Comparison of ENCODE assay signal across 20 mouse cellular contexts in genomic region chr1:80720146-80720545, GRCm38 (mm10). TPM values are rescaled to one million over a fixed set of nuclear protein-coding genes. Genes with fewer than 3 reads are reported as not detected.
DNase-seq lines count a peak whose midpoint lies in the region; ATAC-seq and TF ChIP-seq lines count a peak whose summit lies in the region.
"Had no signal": no experiment of that assay in that cellular context is flagged by ENCODE, and none has a peak within 500 bp of the region (broad histone marks: within the 10 kb centered on the region; RNA-seq: fewer than 3 reads in every experiment).

No protein-coding gene starts in this region.

- DNase-seq in forebrain, postnatal 0 days = peak; percentile 40
- no peak for DNase-seq in heart, embryonic 10.5 days (ENCODE audit: low spot score)
- DNase-seq in brain, adult 2 months (ENCODE audit: low read depth, low spot score) = peak; percentile 49
- no peak for DNase-seq in B cell, adult 2 months
- DNase-seq: adrenal gland, adult 2 months; adrenal gland, postnatal 14 days; cerebellum, adult 18-20 months; cerebellum, adult 9-10 months; gastrocnemius, adult 2 months; gastrocnemius, postnatal 14 days; heart, postnatal 4 days; kidney, adult 18-20 months; kidney, adult 9 months had no signal

- no peak overlapping the region for H3K9ac ChIP-seq in forebrain, postnatal 0 days
- no peak overlapping the region for H3K9ac ChIP-seq in forebrain, embryonic 13.5 days
- H3K9ac ChIP-seq in heart, embryonic 15.5 days = no peak overlapping the region
- H3K9ac ChIP-seq: heart, embryonic 12.5 days; hindbrain, embryonic 14.5 days had no signal

- peaks cover 3% of the 10 kb centered on the region; the same call in 1 of the 2 replicates for H3K27me3 ChIP-seq in forebrain, postnatal 0 days (ENCODE audit: insufficient read depth, low read length)
- no peaks in the 10 kb centered on the region for H3K27me3 ChIP-seq in forebrain, embryonic 13.5 days
- H3K27me3 ChIP-seq in heart, embryonic 15.5 days = no peaks in the 10 kb centered on the region
- no peaks in the 10 kb centered on the region for H3K27me3 ChIP-seq in heart, embryonic 10.5 days (ENCODE audit: insufficient read depth, poor library complexity, severe bottlenecking)
- H3K27me3 ChIP-seq: heart, embryonic 12.5 days had no signal

- no peaks in the 10 kb centered on the region for H3K9me3 ChIP-seq in forebrain, postnatal 0 days (ENCODE audit: low read length)
- no peaks in the 10 kb centered on the region for H3K9me3 ChIP-seq in forebrain, embryonic 13.5 days (replicated peaks)
- H3K9me3 ChIP-seq in heart, embryonic 15.5 days (replicated peaks) = no peaks in the 10 kb centered on the region
- no peaks in the 10 kb centered on the region for H3K9me3 ChIP-seq in heart, embryonic 10.5 days
- H3K9me3 ChIP-seq: heart, embryonic 12.5 days had no signal

- H3K36me3 ChIP-seq in forebrain, postnatal 0 days (ENCODE audit: insufficient read depth) = no peaks in the 10 kb centered on the region
- H3K36me3 ChIP-seq in forebrain, embryonic 13.5 days (ENCODE audit: poor library complexity, severe bottlenecking) = no peaks in the 10 kb centered on the region
- no peaks in the 10 kb centered on the region for H3K36me3 ChIP-seq in heart, embryonic 15.5 days
- H3K36me3 ChIP-seq in heart, embryonic 10.5 days = no peaks in the 10 kb centered on the region
- H3K36me3 ChIP-seq: heart, embryonic 12.5 days had no signal

- no peak; the same call in 1 of the 2 replicates for ATAC-seq in forebrain, postnatal 0 days
- no peak for ATAC-seq in forebrain, embryonic 13.5 days
- no peak for ATAC-seq in heart, embryonic 15.5 days (replicated peaks; ENCODE audit: insufficient number of reproducible peaks, insufficient read depth, low FRiP score, low read depth)
- ATAC-seq: forebrain, embryonic 16.5 days; hindbrain, postnatal 0 days; intestine, embryonic 16.5 days had no signal

- no peak overlapping the region for H3K27ac ChIP-seq in forebrain, postnatal 0 days (ENCODE audit: low read depth, low read length)
- no peak overlapping the region for H3K27ac ChIP-seq in forebrain, embryonic 13.5 days
- 0 out of 2 replicates have a peak overlapping the region, but pooled peaks have one; percentile 15 for H3K27ac ChIP-seq in heart, embryonic 15.5 days
- no peak overlapping the region for H3K27ac ChIP-seq in heart, embryonic 10.5 days
- H3K27ac ChIP-seq: gastrocnemius, adult 2 months; hindbrain, embryonic 14.5 days; hindbrain, postnatal 0 days had no signal

- no peaks in the 10 kb centered on the region for H3K4me1 ChIP-seq in forebrain, postnatal 0 days (ENCODE audit: insufficient read depth)
- no peaks in the 10 kb centered on the region for H3K4me1 ChIP-seq in forebrain, embryonic 13.5 days
- H3K4me1 ChIP-seq in heart, embryonic 15.5 days (replicated peaks) = peaks cover 8% of the 10 kb centered on the region
- no peaks in the 10 kb centered on the region for H3K4me1 ChIP-seq in heart, embryonic 10.5 days

- no peak for TF ChIP-seq CTCF in forebrain, postnatal 0 days (IDR thresholded peaks at IDR 0.05; ENCODE audit: low read depth)

- no peak overlapping the region for H3K4me2 ChIP-seq in forebrain, postnatal 0 days (ENCODE audit: low read depth)
- no peak overlapping the region for H3K4me2 ChIP-seq in forebrain, embryonic 13.5 days
- H3K4me2 ChIP-seq in heart, embryonic 15.5 days = no peak overlapping the region
- H3K4me2 ChIP-seq: heart, embryonic 12.5 days; hindbrain, embryonic 14.5 days had no signal

- no peak overlapping the region for H3K4me3 ChIP-seq in forebrain, postnatal 0 days (ENCODE audit: low read depth, low read length)
- H3K4me3 ChIP-seq in forebrain, embryonic 13.5 days = no peak overlapping the region
- H3K4me3 ChIP-seq in heart, embryonic 15.5 days = no peak overlapping the region
- H3K4me3 ChIP-seq in heart, embryonic 10.5 days = no peak overlapping the region
- H3K4me3 ChIP-seq: heart, embryonic 12.5 days had no signal

RNA-seq across cellular contexts. Expression of gene Dock10, which starts 38.2 kb away (rescaled TPM):
- total RNA-seq in forebrain, postnatal 0 days (2014; rRNA removed) = 11.8 and 14.0 TPM in 2 replicates
- 0.99 and 2.3 TPM in 2 replicates for polyA plus RNA-seq in forebrain, postnatal 0 days (2015; fragmentation: Nextera tagmentation; extraction: Ambion mirVana)
- 1.3 and 2.2 TPM in 2 replicates for polyA plus RNA-seq in forebrain, embryonic 13.5 days (2015; fragmentation: Nextera tagmentation; extraction: Ambion mirVana)
- polyA plus RNA-seq in heart, embryonic 15.5 days (2015; fragmentation: Nextera tagmentation; extraction: Ambion mirVana) = 2.5 and 6.4 TPM in 2 replicates
- 1.9 and 2.2 TPM in 2 replicates for polyA plus RNA-seq in heart, embryonic 10.5 days (2016; fragmentation: Nextera tagmentation; extraction: Ambion mirVana)

Comparison
In these comparisons a context has a peak if more than half of its experiments do, and no peak if none do; other contexts are left out.
1. DNase-seq: peak in forebrain, postnatal 0 days (single experiment) and brain, adult 2 months (single experiment); none in heart, embryonic 10.5 days (single experiment) and B cell, adult 2 months (0 of 2).